Mouse (Mus musculus) liver, postnatal 0 days (tissue): ENCODE results near the gene Gm20532.

Experiments used
- CTCF ChIP-seq: sonication (generic); IDR thresholded peaks from 2 replicates; pipeline ENCODE4 v1.5.1; 2016; ENCODE audit warnings: antibody characterized with exemption, low read depth
- EP300 ChIP-seq: IDR thresholded peaks from 2 replicates; pipeline ENCODE4 v1.6.1; 2016; ENCODE audit warnings: antibody characterized with exemption, low read depth, mild to moderate bottlenecking

DNA sequence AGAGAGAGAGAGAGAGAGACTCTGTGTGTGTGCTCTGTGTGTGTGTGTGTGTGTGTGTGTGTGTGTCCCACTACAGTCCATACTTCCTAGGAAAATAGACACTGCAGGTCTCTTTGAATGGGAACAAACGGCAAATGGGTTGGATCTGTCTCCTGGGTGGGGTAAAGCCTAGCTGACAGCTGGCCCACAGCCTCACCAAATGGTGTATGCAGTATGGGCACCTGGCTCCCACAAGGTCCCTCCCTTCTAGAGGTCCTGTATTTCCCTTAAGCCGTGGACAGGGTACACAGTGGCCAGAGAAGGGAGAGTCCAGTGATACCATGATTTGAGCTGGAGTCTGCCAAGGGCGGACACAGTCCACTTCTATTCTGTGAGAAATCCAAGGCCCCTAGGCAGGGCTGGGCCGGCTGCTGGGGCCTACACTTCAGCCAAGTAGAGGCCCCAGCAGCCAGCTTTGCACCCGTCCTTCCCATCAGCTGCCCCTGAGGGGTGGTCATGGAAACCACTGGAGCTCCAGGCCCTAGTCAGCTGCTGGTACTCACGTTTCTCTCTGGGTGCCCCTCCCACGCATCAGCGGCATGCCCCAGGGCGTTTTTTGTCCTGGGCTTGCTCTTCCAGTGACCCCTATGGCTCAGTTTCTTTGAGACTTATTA lies 45.1 kb upstream of the Gm20532 start:
- no peak for TF ChIP-seq CTCF
- TF ChIP-seq EP300: no peak
